Mouse (Mus musculus): ENCODE data around the gene Kctd2. TPM values are rescaled to one million over a fixed set of nuclear protein-coding genes. Genes with fewer than 3 reads are reported as not detected.

Kctd2 gene
- polyA plus RNA-seq, 1 experiment: 69.1 TPM

GRCm38 (mm10) chr11:115374695-115375425 is 45.1 kb upstream of the Kctd2 start:
- Histone ChIP-seq H3K27ac (ENCODE audit: control insufficient read depth, insufficient read depth, low read length) (no peak overlapping the region), H3K36me3 (ENCODE audit: control insufficient read depth, insufficient read depth, low read length) (no peaks in the 10 kb centered on the region), H3K4me1 (replicated peaks; ENCODE audit: control insufficient read depth, insufficient read depth, low read length) (peaks cover 8% of the 10 kb centered on the region), H3K4me3 (ENCODE audit: control insufficient read depth, insufficient read depth, low read length) (no peak overlapping the region), H3K27me3 (ENCODE audit: control insufficient read depth, insufficient read depth, low read length) (peaks cover 18% of the 10 kb centered on the region)
- TF ChIP-seq CTCF (IDR thresholded peaks at IDR 0.05; ENCODE audit: borderline replicate concordance, control insufficient read depth, extremely low read depth, insufficient read depth, low read length, poor library complexity): no peak
- TF ChIP-seq POLR2A (IDR thresholded peaks at IDR 0.05; ENCODE audit: control insufficient read depth, extremely low read depth, insufficient read depth, low read length, poor library complexity): no peak
- DNase-seq: no peak
- WGBS: 63% methylated on average over 12 of the region's 12 CpGs

DNA sequence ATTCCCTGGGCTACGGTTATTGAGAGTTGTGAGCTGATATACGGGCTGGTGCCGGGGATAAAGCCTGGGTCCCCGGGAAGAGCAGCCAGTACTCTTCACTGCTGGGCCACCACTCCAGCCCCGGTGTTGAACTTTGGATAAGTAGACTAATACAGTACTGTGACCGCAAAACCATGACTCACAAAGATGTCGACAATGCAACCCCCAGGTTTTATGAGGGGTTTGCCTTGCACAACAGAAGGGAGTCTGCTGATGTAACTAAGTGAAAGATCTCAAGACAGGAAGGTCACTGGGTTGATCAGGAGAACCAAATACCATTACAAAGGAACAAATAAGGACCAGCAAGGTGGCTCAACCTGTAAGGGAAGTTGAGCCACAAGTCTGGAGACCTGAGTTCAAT is 43.2 kb upstream of the Kctd2 start:
- Histone ChIP-seq H3K4me1 (replicated peaks; ENCODE audit: control insufficient read depth, insufficient read depth, low read length) (peaks cover 8% of the 10 kb centered on the region), H3K27me3 (ENCODE audit: control insufficient read depth, insufficient read depth, low read length) (peaks cover 19% of the 10 kb centered on the region), H3K4me3 (ENCODE audit: control insufficient read depth, insufficient read depth, low read length) (no peak overlapping the region), H3K27ac (ENCODE audit: control insufficient read depth, insufficient read depth, low read length) (no peak overlapping the region), H3K36me3 (ENCODE audit: control insufficient read depth, insufficient read depth, low read length) (no peaks in the 10 kb centered on the region)
- DNase-seq: no peak
- WGBS: 71% methylated on average over 7 of the region's 7 CpGs
- no peak for TF ChIP-seq POLR2A (IDR thresholded peaks at IDR 0.05; ENCODE audit: control insufficient read depth, extremely low read depth, insufficient read depth, low read length, poor library complexity)
- no peak for TF ChIP-seq CTCF (IDR thresholded peaks at IDR 0.05; ENCODE audit: borderline replicate concordance, control insufficient read depth, extremely low read depth, insufficient read depth, low read length, poor library complexity)

GRCm38 (mm10) chr11:115377254-115377653 is 42.7 kb upstream of the Kctd2 start:
- H3K27me3 ChIP-seq (ENCODE audit: control insufficient read depth, insufficient read depth, low read length): peaks cover 22% of the 10 kb centered on the region
- H3K27ac ChIP-seq (ENCODE audit: control insufficient read depth, insufficient read depth, low read length): no peak overlapping the region
- H3K4me1 ChIP-seq (replicated peaks; ENCODE audit: control insufficient read depth, insufficient read depth, low read length): peaks cover 13% of the 10 kb centered on the region
- no peaks in the 10 kb centered on the region for H3K36me3 ChIP-seq (ENCODE audit: control insufficient read depth, insufficient read depth, low read length)
- WGBS: 44% methylated on average over 4 of the region's 4 CpGs
- no peak for DNase-seq
- no peak overlapping the region for H3K4me3 ChIP-seq (ENCODE audit: control insufficient read depth, insufficient read depth, low read length)
- TF ChIP-seq CTCF (IDR thresholded peaks at IDR 0.05; ENCODE audit: borderline replicate concordance, control insufficient read depth, extremely low read depth, insufficient read depth, low read length, poor library complexity) (no peak), POLR2A (IDR thresholded peaks at IDR 0.05; ENCODE audit: control insufficient read depth, extremely low read depth, insufficient read depth, low read length, poor library complexity) (no peak)

DNA sequence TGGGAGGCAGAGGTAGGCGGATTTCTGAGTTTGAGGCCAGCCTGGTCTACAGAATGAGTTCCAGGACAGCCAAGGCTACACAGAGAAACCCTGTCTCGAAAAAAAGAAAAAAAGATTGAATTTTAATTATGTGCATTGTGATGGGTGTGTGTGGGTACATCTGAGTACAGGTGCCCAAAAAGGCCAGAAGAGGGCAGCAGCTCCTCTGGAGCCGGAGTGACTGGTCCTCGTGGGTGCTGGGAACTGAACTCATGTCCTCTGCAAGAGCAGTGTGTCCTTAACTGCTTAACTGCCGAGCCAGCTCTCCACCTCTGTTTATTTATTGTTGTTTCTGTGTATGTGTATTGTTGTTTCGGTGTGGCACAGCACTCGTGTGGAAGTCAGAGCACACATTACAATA is 42.1 kb upstream of the Kctd2 start:
- TF ChIP-seq CTCF (IDR thresholded peaks at IDR 0.05; ENCODE audit: borderline replicate concordance, control insufficient read depth, extremely low read depth, insufficient read depth, low read length, poor library complexity) (no peak), POLR2A (IDR thresholded peaks at IDR 0.05; ENCODE audit: control insufficient read depth, extremely low read depth, insufficient read depth, low read length, poor library complexity) (no peak)
- Histone ChIP-seq H3K27me3 (ENCODE audit: control insufficient read depth, insufficient read depth, low read length) (peaks cover 25% of the 10 kb centered on the region), H3K4me1 (replicated peaks; ENCODE audit: control insufficient read depth, insufficient read depth, low read length) (peaks cover 18% of the 10 kb centered on the region), H3K4me3 (ENCODE audit: control insufficient read depth, insufficient read depth, low read length) (no peak overlapping the region), H3K27ac (ENCODE audit: control insufficient read depth, insufficient read depth, low read length) (no peak overlapping the region), H3K36me3 (ENCODE audit: control insufficient read depth, insufficient read depth, low read length) (no peaks in the 10 kb centered on the region)
- 91% methylated on average over 7 of the region's 7 CpGs for WGBS
- no peak for DNase-seq

DNA sequence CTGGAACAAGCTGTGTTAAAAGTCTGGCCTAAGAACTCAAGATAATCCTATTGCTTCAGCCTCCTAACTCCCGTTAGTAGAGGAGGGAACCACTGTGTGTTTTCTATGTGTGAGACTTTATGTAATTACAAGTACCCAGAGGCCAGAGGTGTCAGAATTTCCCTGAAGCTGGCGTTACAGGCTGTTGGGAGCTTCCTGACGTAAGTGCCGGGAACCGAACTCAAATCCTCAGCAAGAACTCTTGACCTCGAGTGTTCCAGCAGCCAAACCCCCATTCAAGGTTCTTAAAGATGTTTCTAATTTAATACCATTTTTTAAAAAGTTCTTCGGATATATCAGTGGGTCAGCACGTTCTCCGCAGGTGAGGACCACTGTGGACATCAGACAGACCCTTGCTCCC is 38.7 kb upstream of the Kctd2 start:
- WGBS: 72% methylated on average over 9 of the region's 9 CpGs

DNA sequence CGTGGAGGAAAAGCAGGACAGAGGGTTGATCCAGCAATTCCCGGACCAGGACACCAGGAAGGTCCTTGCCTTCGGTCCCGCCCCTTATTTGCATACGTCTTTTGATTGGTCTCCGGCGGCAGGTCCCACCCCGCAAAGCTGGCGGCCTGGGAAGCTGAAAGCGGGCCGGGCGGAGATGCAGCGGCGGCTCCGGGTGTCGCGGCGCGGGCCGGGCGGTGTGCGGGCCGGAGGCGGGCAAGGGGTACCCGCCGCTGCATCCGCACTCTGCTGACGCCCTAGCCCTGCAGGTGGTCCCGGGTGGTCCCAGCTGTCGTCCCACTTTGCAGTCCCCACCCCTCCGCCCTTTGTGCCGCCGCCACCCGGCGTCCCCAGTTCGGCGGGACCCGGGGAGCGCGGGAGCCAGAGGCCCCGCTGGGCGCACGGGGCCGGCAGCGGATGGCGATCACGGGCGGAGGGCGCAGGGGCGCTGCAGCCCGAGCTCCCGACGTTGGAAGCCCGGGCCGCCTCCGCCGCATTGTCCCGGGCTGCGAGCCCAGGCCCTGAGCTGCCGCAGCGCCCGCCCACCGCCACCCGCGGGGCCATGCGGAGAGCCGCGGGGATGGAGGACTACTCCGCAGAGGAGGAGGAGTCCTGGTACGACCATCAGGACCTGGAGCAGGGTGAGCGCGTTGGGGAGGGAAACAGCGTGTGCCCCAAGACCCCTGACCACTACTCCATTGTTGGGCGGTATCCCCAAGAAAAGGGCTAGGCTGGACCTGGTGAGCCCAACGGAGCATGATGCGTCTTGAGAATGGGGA is 38.0 kb upstream of the Kctd2 start, which contains the start of gene Cdr2l:
Gene Cdr2l (plus strand): TSS at position 174 of the 797 bp plus-strand sequence.
- WGBS: 3% methylated on average over 76 of the region's 76 CpGs
- H3K36me3 ChIP-seq (ENCODE audit: control insufficient read depth, insufficient read depth, low read length): no peaks in the 10 kb centered on the region
- peak; percentile 63 for DNase-seq
- peaks cover 10% of the 10 kb centered on the region; the same call in 1 of the 2 replicates for H3K27me3 ChIP-seq (ENCODE audit: control insufficient read depth, insufficient read depth, low read length)
- peak within 1 kb of the TSS; percentile 56 for H3K4me3 ChIP-seq (ENCODE audit: control insufficient read depth, insufficient read depth, low read length)
- TF ChIP-seq CTCF (IDR thresholded peaks at IDR 0.05; ENCODE audit: borderline replicate concordance, control insufficient read depth, extremely low read depth, insufficient read depth, low read length, poor library complexity) (no peak; the same call in 1 of the 2 replicates), POLR2A (IDR thresholded peaks at IDR 0.05; ENCODE audit: control insufficient read depth, extremely low read depth, insufficient read depth, low read length, poor library complexity) (no peak)
- H3K27ac ChIP-seq (ENCODE audit: control insufficient read depth, insufficient read depth, low read length): no peak within 1 kb of the TSS
- H3K4me1 ChIP-seq (replicated peaks; ENCODE audit: control insufficient read depth, insufficient read depth, low read length): peaks cover 10% of the 10 kb centered on the region

More for the DNA sequence above, 38.7 kb upstream of the Kctd2 start:
- Histone ChIP-seq H3K27ac (ENCODE audit: control insufficient read depth, insufficient read depth, low read length) (no peak overlapping the region), H3K27me3 (ENCODE audit: control insufficient read depth, insufficient read depth, low read length) (peaks cover 10% of the 10 kb centered on the region; the same call in 1 of the 2 replicates), H3K36me3 (ENCODE audit: control insufficient read depth, insufficient read depth, low read length) (no peaks in the 10 kb centered on the region), H3K4me1 (replicated peaks; ENCODE audit: control insufficient read depth, insufficient read depth, low read length) (peaks cover 10% of the 10 kb centered on the region), H3K4me3 (ENCODE audit: control insufficient read depth, insufficient read depth, low read length) (no peak overlapping the region)
- TF ChIP-seq CTCF (IDR thresholded peaks at IDR 0.05; ENCODE audit: borderline replicate concordance, control insufficient read depth, extremely low read depth, insufficient read depth, low read length, poor library complexity) (no peak), POLR2A (IDR thresholded peaks at IDR 0.05; ENCODE audit: control insufficient read depth, extremely low read depth, insufficient read depth, low read length, poor library complexity) (no peak)
- DNase-seq: no peak
